Mouse (Mus musculus): Measurements from ENCODE around the gene Hoxb5.

Hoxb5 gene

DNA sequence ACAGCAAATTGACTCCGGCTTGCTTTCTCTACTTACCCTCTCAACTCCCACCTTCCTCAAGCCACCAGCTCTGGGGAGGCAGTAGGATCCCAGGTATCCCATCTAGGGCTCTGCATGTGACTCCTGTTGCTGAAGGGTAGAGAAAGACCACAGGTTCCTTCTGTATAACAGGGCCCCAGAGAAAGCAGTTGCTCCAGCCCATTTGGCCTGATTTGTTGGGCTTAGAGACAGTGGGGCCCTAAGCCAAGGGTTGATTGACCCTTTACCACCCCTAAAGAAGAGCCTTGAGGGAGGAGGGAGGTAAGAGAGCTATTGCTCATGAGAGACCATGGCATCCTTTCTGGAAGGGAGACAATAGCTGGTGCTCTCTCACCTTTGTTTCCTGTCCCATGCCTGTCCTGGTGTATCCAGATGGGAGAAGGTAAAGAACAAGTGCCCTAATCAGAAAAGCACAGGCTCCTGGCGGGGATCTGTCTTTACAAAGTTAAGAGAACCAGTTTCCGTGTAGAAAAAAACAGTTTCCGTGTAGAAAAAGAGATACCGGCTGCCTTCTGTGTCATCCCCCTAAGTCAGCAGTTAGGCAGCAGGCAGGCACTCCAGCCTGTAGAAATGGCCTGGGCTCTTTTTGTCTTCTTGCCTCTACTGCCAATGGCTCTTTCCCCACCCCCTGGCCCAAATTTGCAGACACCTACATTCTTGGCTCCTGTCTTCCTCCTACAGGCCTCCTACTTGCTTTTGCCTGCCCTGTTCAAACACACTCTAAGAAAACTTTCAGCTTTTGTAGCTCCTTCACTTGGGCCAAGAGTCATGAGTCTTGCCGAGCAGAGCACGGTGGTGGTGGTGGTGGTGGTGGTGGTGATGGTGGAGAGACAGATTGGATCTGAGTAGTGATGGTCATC, 36.1 kb downstream of the Hoxb5 start:
- no peak for DNase-seq (ENCODE audit: low read depth, low spot score)

DNA sequence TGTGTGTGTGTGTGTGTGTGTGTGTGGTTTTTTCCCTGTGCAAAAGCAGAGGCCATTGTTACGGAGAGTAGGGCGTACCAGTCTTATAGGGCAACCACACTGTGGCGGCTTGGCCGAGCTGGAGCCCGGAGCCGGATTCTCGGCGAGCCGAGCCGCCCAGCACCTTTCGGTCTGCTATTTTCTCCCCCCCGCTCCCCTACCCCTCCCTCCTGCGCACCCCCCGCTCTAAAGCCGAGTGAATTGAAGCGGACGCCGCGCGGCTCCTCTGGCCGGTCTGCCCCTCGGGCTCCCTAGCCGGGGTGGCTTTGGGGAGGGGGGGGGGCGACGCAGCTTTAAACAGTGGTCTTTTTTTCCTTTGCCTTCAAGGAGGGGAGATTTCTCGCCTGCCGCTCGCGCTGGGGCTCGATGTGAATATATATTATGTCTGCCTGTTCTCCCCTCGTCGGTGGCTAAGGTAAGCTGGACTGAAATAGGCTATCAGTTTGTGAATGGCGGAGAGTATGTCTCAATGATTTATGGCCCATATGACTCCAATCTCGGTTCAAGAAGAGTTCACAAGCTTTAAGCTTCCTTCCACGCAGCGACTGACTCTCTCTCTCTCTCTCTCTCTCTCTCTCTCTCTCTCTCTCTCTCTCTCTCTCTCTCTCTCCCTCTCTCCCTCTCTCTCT, 37.7 kb downstream of the Hoxb5 start:
- no peak for DNase-seq (ENCODE audit: low read depth, low spot score)

DNA sequence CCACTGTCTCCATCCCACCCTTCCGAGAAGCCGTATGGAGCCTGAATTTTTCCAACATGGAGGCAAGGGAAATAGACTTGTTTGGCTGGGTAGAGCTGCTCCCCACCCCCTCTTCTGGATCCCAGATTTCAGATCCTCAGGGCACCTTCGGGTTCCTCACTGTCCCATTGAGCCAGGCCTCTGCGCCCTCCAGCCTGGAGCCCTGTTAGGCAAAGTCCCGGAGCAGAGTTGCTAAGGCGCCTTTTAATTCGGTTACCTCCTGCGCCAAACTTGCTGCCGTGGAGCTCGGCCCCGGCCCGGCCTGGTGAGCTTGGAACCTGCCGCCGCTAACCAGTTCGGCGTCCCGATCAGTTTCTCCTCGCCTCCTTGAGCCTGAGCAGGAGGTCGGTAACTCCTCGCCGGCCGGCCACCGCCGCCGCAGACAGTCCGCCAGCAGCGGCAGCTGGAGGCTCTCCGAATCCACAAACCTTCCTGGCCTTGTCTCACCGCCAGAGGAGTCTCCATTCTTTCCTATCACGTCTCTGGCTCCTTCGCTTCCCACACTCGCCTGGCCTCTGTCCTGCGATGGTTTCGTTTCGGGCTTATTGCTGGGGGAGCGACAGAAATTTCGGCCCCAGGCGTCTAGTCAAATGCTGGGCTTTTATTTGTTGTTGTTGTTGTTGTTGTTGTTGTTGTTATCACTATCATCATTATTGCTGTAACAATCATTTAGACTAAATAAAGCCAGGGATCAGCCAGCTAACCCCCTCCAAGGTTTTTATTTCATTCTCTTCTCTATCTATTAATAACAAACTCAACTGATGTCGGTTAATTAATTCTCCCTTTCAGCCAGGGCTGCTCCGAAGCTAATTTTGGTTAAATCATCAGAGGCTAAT, 38.8 kb downstream of the Hoxb5 start:
- DNase-seq (ENCODE audit: low read depth, low spot score), result no peak

DNA sequence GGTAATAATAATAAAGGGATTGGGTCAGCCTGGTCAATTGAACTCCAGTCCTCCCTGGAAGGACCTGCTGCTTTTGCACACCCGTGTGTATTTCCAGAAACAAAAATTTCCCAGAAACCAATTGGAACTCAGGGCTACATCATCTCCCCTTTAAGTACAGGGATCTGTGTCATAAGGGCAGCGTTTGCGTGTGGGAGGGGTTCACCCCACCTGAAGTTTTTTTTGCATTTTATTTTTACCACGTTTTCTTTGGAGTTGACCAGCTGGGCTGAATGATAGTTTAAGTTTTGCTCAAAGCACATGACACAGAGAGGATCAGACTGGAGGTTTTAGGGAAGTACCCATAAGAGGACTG, 39.4 kb downstream of the Hoxb5 start:
- no peak for DNase-seq (ENCODE audit: low read depth, low spot score)

DNA sequence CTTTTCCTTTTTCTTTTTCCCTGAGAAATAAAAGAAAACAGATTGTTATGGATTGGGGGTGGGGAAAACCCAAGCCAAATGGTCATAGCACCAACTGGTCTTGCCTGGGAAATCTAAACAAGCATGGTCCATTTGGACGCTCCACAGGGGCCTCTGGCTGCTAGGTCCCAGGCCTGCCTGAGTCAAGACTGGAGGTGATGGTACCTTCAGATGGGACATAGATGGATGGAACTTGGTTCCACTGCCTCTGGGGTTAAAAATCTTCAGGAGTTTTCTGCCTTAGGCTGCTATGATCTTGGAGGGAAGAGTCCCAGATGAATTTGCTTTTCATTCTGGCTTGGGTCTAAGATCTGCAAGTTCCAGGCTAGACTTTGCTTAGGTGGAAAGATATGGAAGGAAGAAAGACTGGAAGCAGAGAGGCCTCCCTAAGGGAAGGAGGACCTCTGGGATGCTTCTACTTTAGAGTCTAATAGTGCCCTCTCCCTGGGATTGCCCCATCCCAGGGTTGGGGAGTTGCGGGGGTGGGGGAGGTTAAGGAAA, 40.1 kb downstream of the Hoxb5 start:
- DNase-seq (ENCODE audit: low read depth, low spot score), result no peak

DNA sequence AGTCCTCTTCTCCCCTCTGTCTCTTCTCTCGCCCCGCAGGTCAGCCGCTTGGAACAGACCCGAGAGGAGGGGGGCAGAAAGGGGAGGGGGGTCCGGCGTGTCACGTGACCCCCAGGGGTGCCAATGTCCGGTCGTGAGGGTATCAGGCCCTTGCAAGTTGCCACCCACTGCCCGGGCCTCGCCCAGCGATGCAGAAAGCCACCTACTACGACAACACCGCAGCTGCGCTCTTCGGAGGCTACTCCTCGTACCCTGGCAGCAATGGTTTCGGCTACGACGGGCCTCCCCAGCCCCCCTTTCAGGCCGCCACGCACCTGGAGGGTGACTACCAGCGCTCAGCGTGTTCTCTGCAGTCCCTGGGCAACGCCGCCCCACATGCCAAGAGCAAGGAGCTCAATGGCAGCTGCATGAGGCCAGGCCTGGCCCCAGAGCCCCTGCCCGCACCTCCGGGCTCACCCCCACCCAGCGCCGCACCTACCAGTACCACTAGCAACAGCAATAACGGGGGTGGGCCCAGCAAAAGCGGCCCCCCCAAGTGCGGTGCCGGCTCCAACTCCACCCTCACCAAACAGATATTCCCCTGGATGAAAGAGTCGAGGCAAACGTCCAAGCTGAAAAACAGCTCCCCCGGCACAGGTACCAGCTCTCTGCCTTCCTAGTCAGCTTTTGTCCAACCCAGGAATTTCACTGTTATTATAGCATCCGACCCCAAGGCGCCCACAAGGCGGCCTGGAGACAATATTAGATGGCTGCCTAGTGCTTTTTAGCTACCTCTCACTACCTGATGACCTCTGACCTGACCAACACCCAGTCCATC, 41.1 kb downstream of the Hoxb5 start:
- no peak for DNase-seq (ENCODE audit: low read depth, low spot score)

DNA sequence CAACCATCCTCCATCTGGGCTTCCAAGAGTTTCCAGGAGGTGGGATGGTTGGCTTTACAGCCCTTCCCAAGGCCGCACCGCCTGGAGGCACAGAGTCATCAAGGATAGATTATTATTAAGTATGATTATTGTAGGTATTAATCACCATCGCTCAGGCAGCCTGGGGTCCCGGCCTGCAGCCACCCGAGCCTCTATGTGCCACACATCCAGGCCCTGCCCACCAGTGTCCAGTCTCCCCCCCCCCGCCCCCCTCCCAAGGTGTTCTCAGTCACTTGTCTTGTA, 41.7 kb downstream of the Hoxb5 start:
- DNase-seq (ENCODE audit: low read depth, low spot score), result no peak

DNA sequence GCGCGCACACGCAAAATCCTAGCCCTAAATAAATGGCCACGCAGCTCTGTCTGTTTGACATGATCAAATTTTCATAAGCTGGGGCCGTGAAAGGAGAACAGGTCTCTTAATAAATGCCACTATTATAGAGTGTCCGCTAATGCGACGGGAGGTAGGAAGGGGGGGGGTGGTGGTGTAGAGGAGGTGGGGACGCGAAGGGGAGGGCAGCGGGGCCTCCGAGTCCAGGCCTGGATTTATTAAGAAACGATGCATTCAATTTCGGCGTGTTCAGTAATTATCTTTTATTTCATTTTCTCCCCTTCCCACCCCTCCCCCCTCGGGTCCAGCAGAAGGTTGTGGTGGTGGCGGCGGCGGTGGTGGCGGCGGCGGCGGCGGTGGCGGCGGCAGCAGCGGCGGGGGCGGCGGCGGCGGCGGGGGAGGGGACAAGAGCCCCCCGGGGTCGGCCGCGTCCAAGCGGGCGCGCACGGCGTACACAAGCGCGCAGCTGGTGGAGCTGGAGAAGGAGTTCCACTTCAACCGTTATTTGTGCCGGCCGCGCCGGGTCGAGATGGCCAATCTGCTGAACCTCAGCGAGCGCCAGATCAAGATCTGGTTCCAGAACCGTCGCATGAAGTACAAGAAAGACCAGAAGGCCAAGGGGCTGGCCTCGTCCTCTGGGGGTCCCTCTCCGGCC, 42.2 kb downstream of the Hoxb5 start:
- DNase-seq (ENCODE audit: low read depth, low spot score), result no peak

DNA sequence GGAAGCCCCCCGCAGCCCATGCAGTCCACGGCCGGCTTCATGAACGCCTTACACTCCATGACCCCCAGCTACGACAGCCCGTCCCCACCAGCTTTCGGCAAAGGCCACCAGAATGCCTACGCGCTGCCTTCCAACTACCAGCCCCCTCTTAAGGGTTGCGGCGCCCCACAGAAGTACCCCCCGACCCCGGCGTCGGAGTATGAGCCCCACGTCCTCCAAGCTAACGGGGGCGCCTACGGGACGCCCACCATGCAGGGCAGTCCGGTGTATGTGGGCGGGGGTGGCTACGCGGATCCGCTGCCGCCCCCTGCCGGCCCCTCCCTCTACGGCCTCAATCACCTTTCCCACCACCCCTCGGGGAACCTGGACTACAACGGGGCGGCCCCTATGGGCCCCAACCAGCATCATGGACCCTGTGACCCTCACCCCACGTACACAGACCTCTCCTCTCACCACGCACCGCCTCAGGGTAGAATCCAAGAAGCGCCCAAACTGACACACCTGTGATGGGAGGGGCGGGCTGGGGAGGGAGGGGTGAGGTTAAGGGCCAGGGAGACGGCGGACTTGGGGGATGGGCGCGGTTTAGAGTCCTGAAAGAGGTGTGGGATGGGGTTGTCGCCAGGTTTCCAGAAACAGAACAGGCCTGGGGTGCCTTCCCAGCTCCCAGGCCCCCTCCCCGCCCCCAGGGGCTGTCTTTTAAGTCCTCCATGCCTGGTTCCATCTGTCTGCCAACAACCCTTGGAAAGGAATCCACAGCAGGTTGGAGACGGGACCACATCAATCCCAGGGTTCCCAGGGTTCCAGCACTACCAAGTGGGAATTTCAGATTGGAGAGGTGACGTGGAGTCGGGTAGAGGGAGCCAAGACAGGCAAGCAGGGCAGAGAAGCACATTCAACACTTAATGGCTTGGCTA, 43.0 kb downstream of the Hoxb5 start:
- DNase-seq (ENCODE audit: low read depth, low spot score), result no peak

DNA sequence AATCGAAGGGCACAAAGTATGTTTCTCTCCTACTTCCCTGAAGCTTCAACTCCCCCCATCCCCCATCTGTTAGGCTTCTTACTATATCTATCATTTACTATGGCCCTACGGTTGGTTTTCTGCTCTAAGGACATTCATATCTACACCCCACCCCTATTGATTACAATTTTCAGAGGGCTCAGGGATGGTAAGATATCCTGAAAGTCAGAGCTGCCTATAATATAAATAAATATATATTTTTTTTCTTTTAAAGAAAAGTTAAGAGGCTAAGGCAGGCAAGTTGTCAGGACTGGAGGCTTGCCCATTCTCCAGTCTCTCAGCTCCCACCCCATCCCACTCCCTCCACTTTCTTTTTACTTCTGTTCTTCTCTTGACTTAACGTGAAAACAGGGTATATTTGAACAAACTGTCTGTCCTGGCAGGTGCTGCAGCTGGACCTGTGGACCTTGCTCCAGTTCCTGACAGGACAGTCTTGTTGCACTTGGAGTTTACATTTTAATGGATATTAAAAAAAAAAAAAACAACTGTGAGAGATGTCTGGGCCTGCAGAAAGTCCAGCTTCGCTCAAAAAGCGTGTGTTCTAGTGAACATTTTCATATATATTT, 43.9 kb downstream of the Hoxb5 start:
- no peak for DNase-seq (ENCODE audit: low read depth, low spot score)

DNA sequence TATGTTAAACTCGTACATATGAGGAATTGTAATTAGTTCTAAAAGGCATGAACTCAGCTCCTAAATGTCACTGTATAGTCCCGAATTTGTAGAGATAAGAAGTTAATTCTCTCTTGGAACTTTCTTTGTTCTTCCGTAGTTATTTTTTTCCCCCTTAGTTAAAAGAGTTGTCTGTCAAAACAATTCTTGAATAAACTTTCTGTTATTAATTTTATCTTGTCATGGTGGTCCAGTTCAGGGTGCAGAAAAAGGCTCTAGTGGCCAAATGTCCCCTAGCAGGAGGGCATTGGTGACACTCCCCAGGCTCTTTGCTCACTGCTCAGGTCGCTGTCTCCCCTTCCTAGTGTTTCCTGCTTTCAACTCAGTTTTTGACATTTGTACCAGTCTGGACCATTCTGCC, 44.6 kb downstream of the Hoxb5 start:
- no peak for DNase-seq (ENCODE audit: low read depth, low spot score)

DNA sequence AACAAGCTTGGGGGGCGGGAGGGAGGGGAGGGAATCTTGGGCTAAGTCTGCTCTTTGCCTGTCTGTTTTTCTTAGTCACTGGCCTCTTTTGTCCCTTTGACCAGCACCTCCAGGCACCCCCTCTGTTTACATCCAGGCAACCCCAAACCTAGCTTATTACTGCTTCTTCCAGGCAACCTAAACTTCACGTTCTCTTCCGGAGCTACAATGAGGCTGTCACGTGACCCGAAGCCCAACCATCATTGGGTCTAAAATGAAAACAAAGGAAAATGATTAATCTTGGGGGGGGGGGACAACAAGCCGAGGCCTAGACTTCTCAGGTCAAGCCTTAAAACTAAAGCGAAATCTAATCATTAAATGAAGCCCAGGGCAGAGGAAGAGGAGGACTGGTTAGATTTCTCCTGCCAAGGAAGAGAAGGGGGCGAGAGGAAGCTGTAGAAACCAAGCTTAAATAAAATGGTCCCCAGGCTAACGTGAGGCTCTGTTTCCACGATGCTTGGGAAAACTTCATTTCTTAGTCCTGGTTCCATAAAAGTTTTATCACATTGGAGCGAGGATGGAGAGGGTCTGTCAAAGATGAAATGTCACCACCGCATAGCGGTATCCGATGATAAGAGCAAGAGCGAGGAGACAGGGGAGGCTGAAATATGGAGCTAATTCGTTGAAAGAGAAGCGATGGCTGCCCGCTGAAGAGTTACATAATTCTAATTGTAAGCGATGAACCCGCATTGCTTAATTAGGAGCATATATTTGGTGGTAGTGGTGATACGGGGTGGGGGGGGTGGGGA, 45.2 kb downstream of the Hoxb5 start:
- no peak for DNase-seq (ENCODE audit: low read depth, low spot score)

DNA sequence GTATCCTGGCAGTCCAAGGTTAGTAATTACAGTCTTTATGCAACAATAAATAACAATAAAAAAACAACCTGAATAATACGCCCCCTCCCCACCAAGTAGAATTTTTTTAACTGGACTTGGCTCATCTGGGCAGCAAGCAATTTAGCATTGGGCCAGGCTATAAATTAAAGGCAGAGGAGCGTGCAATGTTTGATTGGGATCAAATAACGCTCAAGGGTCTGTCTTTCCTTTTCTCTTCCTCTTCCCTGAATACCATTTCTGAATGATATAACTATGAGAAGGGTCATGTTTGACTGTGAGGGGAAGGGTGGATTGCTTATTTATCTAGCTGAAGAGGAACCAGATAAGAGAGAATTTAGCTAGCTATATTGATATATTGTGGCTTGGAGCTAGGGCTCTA, 45.9 kb downstream of the Hoxb5 start:
- DNase-seq (ENCODE audit: low read depth, low spot score), result no peak

DNA sequence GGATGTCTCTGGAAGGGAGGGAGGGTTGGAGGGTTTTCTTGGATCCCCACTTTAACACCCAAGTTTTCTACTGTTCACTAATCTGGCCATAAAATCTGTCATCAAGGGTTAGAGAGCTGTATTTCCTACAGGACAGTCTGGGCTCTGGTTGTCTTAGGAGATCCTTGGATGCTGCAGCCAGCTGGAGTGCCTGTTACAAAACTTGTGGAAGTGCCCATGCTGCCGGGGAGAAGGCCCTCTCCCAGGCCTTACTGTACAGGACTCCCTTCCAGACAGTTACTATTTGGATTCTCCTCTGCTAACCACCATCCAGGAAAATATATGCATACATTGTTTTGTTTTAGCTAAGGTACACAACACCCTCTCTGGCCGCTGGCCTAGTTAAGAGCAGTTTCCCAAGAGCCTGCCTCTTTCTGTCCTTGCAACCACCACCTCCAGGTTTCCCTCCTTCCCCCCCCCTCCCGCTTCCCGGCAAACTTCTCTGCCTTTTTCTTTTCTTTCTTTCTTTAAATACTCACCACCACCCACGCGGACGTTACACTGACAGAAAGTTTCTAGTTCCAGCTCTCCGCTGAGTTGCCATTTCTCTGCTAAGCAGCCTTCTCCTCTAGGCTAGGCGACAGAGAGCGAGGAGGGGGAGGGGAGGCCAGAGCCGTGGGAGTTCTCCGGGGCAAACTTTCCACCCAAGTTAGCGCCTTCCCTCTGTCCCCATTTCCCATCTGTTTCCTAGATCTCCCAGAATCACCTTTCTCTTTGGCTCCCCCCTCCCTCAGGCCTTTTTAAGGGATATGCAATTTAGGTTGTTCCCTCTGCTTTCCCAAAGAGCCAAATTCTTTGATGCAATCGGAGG, 46.6 kb downstream of the Hoxb5 start:
- DNase-seq (ENCODE audit: low read depth, low spot score), result no peak

DNA sequence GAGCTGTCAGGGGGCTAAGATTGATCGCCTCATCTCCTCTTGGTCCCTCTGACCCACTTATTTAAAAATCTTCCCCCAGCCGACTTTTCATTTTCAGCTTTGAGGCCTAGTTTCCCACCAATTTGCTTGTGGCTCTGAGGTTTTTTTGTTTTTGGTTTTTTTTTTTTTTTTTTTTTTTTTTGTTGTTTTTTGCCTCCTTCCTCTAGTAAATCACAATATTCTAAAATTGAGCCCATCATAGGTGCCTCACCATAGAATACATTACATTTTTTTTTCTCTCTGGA, 47.1 kb downstream of the Hoxb5 start, which contains the start of gene Hoxb2:
Hoxb2 (plus strand) TSS at position 185 of the 284 bp plus-strand sequence.
- DNase-seq (ENCODE audit: low read depth, low spot score), result no peak

DNA sequence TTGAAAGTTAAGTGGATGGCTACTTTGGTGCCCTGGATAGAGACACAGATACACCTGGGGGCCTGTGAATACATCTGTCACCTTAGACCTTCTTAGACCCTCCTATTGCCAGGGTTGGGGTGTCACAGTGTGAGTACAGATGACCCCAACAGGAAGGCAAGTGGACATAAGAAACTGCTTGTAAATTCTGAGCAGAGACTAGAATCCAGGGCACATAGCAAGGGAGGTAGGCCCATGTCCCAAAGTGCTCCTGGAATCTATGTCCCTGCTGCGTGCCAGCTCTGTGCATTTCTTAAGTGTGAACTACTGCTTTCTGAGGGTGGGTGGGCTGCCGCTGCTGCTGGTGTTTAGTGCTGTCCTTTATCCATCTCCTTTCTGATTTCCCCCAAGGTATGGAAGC, 47.7 kb downstream of the Hoxb5 start:
- no peak for DNase-seq (ENCODE audit: low read depth, low spot score)

DNA sequence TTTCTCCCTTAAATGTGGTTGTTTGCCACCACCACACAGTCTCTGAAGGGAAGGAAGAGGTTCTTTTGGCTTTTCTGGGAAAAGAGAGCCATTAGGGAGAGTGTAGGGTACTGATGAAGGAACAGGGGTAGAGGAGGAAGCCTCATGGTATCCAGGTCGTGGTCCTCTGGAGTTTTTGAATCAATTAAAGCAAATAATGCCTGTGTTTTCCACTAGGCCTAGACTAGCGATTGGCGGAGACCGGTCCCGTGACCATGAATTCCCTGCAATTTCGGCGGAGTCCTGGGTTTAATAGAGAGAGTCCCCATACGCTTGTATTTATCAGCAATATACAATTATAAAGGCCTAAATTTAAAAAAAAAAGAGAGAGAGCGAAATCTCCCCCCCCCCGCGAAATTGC, 48.2 kb downstream of the Hoxb5 start:
- DNase-seq (ENCODE audit: low read depth, low spot score), result no peak

DNA sequence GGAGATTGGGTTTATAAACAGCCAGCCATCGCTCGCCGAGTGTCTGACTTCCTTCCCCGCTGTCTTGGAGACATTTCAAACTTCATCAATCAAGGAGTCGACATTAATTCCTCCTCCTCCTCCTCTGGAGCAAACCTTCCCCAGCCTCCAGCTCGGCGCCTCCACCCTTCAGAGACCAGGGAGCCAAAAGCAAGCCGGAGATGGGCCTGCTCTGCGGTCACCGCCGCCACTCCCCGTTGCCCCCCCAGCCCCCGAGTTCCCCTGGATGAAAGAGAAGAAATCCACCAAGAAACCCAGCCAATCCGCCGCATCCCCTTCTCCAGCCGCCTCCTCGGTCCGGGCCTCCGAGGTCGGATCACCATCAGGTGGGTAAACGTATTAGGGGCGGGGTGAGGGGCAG, 48.7 kb downstream of the Hoxb5 start:
- no peak for DNase-seq (ENCODE audit: low read depth, low spot score)

Data from WW6 (cell line).